Comparison of ENCODE assay signal across 12 mouse cellular contexts in the genomic region with DNA sequence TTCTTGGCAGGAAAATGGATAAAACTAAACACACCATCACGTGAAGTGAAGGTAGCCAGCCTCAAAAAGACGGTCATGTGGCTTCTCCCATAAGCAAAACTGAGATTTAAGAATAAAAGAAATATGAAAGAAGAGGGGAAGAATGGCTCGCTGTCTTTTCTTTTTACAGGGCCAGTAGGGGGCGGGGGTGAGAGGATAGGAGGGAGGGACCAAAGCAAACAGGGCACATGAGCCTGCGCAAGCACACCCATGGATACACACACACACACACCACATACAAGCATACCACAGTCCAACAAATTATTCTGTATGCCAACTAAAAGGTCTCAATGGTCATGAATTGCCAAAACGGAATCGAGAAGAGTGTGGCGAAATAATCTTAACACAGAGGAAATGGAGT. TPM values are rescaled to one million over a fixed set of nuclear protein-coding genes. Genes with fewer than 3 reads are reported as not detected.
DNase-seq lines count a peak whose midpoint lies in the region; ATAC-seq and TF ChIP-seq lines count a peak whose summit lies in the region.
"Had no signal": no experiment of that assay in that cellular context is flagged by ENCODE, and none has a peak within 500 bp of the region (broad histone marks: within the 10 kb centered on the region; RNA-seq: fewer than 3 reads in every experiment).

No protein-coding gene starts in this region.

- H3K9me3 ChIP-seq in lung, postnatal 0 days (ENCODE audit: low read length) = no peaks in the 10 kb centered on the region
- H3K9me3 ChIP-seq in stomach, postnatal 0 days (ENCODE audit: control insufficient read depth, low read length) = no peaks in the 10 kb centered on the region
- H3K9me3 ChIP-seq: heart, embryonic 13.5 days; stomach, embryonic 15.5 days had no signal

- H3K9ac ChIP-seq in lung, postnatal 0 days (replicated peaks; ENCODE audit: low read depth) = no peak overlapping the region
- no peak overlapping the region for H3K9ac ChIP-seq in stomach, postnatal 0 days (ENCODE audit: low read length)
- H3K9ac ChIP-seq: heart, embryonic 13.5 days; stomach, embryonic 15.5 days had no signal

- H3K4me3 ChIP-seq in lung, postnatal 0 days (ENCODE audit: low read depth, low read length) = no peak overlapping the region
- H3K4me3 ChIP-seq in stomach, postnatal 0 days (ENCODE audit: low read depth, low read length) = no peak overlapping the region
- H3K4me3 ChIP-seq: heart, embryonic 13.5 days; stomach, embryonic 15.5 days had no signal

- no peak for TF ChIP-seq EP300 in lung, postnatal 0 days (IDR thresholded peaks at IDR 0.05)
- TF ChIP-seq EP300 in stomach, postnatal 0 days (optimal IDR thresholded peaks at IDR 0.05) = no peak

- H3K36me3 ChIP-seq in lung, postnatal 0 days (ENCODE audit: insufficient read depth, low read length) = no peaks in the 10 kb centered on the region
- no peaks in the 10 kb centered on the region for H3K36me3 ChIP-seq in stomach, postnatal 0 days (ENCODE audit: control insufficient read depth, insufficient read depth, low read length)
- H3K36me3 ChIP-seq: stomach, embryonic 15.5 days had no signal

- H3K4me2 ChIP-seq in lung, postnatal 0 days (replicated peaks; ENCODE audit: low read depth, low read length) = no peak overlapping the region
- H3K4me2 ChIP-seq in stomach, postnatal 0 days (replicated peaks; ENCODE audit: low read depth) = no peak overlapping the region
- H3K4me2 ChIP-seq: heart, embryonic 13.5 days; midbrain, embryonic 11.5 days; stomach, embryonic 15.5 days had no signal

- no peak overlapping the region for H3K27ac ChIP-seq in lung, postnatal 0 days (ENCODE audit: low read length)
- no peak overlapping the region for H3K27ac ChIP-seq in stomach, postnatal 0 days (replicated peaks)
- H3K27ac ChIP-seq: heart, embryonic 13.5 days; stomach, embryonic 15.5 days had no signal

- TF ChIP-seq CTCF in lung, postnatal 0 days (IDR thresholded peaks at IDR 0.05) = peak; percentile 55
- TF ChIP-seq CTCF in stomach, postnatal 0 days (IDR thresholded peaks at IDR 0.05; ENCODE audit: low read depth) = peak; percentile 56

- peak; percentile 31 for DNase-seq in embryo, embryonic 10.5 days (ENCODE audit: low spot score)
- no peak for DNase-seq in embryo, embryonic 10 days (ENCODE audit: low spot score)
- DNase-seq in lung, postnatal 0 days (ENCODE audit: low spot score) = peak; percentile 24
- no peak for DNase-seq in lung, postnatal 4 days
- no peak for DNase-seq in stomach, postnatal 0 days (ENCODE audit: low spot score)
- DNase-seq in Muller cell, postnatal 12 days (ENCODE audit: inconsistent ontology term) = no peak
- no peak for DNase-seq in ovary, postnatal 14 days (ENCODE audit: low spot score)
- DNase-seq: kidney, adult 8-10 months had no signal

- ATAC-seq in lung, postnatal 0 days = no peak
- peak; percentile 34 for ATAC-seq in activated CD4-positive, CD25-positive, alpha-beta regulatory T cell, adult 4 months
- ATAC-seq in stomach, postnatal 0 days (ENCODE audit: low FRiP score, low TSS enrichment) = no peak

- H3K4me1 ChIP-seq in lung, postnatal 0 days (ENCODE audit: insufficient read depth, low read depth, low read length) = no peaks in the 10 kb centered on the region
- H3K4me1 ChIP-seq in stomach, postnatal 0 days (replicated peaks; ENCODE audit: control insufficient read depth, insufficient read depth) = no peaks in the 10 kb centered on the region; the same call in 1 of the 2 replicates

- H3K27me3 ChIP-seq in lung, postnatal 0 days (replicated peaks; ENCODE audit: insufficient read depth, low read length) = no peaks in the 10 kb centered on the region
- no peaks in the 10 kb centered on the region for H3K27me3 ChIP-seq in stomach, postnatal 0 days (ENCODE audit: control insufficient read depth, insufficient read depth, low read length)
- H3K27me3 ChIP-seq: heart, embryonic 13.5 days; stomach, embryonic 15.5 days had no signal

- WGBS in lung, postnatal 0 days = 61% methylated on average over 8 of the region's 8 CpGs
- WGBS in stomach, postnatal 0 days = 59% methylated on average over 8 of the region's 8 CpGs

RNA-seq across cellular contexts. Expression of gene Foxn3, which starts 12.8 kb away (rescaled TPM):
- polyA plus RNA-seq in lung, postnatal 0 days (2015; fragmentation: Nextera tagmentation; extraction: Ambion mirVana) = 91.0 and 94.3 TPM in 2 replicates
- 100 to 1,000 TPM in 1 of 2 experiments, 10 to 100 TPM in 1; 91.7 to 138 TPM for polyA plus RNA-seq in activated CD4-positive, CD25-positive, alpha-beta regulatory T cell, adult 4 months (2017; shearing (Covaris generic))
- 40.1 and 44.1 TPM in 2 replicates for polyA plus RNA-seq in stomach, postnatal 0 days (2015; fragmentation: Nextera tagmentation; extraction: Ambion mirVana)

Comparison
In these comparisons a context has a peak if more than half of its experiments do, and no peak if none do; other contexts are left out.
1. DNase-seq: peak in embryo, embryonic 10.5 days (single experiment) and lung, postnatal 0 days (single experiment); none in embryo, embryonic 10 days (single experiment), lung, postnatal 4 days (0 of 2), stomach, postnatal 0 days (single experiment), Muller cell, postnatal 12 days (single experiment) and ovary, postnatal 14 days (single experiment).